In the genomic region with DNA sequence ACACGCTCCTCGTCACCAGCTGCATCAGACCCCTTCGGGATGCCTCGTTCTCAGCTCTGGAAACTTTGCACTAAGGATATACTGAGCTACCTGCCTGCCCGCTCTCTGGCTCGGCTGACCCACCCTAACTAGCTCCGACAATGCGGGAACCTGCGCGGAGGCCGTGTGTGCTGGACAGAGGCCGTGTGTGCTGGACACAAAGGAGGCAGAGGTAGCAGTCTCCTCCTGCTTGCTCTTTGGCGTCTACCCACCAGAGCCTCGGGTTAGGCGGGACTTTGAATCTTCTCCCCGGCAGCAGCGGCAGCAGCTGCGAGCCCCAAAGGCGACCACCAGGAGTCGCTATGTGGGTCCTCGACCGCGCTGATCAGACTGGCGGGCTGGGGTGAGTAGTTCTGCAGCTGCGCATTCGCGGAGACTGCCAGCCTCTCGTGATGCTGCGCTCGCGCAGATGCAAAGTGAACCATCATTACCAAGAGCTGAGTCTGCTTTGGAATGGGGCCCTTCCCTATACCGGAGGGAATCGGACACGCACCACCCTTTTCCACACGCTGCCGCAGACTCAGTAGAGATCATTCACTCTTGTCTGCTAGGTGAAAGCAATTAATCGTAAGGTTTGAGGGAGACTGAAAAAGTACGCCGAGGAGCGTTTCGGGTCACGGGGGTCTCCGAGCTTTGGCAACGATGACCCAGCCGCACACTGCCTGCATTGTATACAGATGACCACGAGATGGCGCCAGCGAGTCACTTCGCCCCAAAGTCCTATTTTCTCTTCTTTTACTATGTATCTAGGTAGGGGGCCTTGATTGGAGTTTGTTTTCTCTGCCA, we compare ENCODE assay signal across 8 mouse cellular contexts. TPM values are rescaled to one million over a fixed set of nuclear protein-coding genes. Genes with fewer than 3 reads are reported as not detected.
DNase-seq lines count a peak whose midpoint lies in the region; ATAC-seq lines count a peak whose summit lies in the region.

No protein-coding gene starts in this region.

- H3K9me3 ChIP-seq in hindbrain, embryonic 10.5 days: no peaks in the 10 kb centered on the region
- H3K9me3 ChIP-seq in lung, embryonic 16.5 days (ENCODE audit: control insufficient read depth, low read length): no peaks in the 10 kb centered on the region

- H3K27me3 ChIP-seq in hindbrain, embryonic 10.5 days (ENCODE audit: insufficient read depth, poor library complexity, severe bottlenecking): peaks cover 27% of the 10 kb centered on the region
- H3K27me3 ChIP-seq in lung, embryonic 16.5 days (ENCODE audit: control insufficient read depth, insufficient read depth, low read depth, low read length): no peaks in the 10 kb centered on the region; the same call in 1 of the 2 replicates

- H3K4me2 ChIP-seq in lung, embryonic 16.5 days (ENCODE audit: low read depth, low read length): peak overlapping the region; percentile 94

- H3K9ac ChIP-seq in lung, embryonic 16.5 days (ENCODE audit: low read length): peak overlapping the region; percentile 63

- WGBS in hindbrain, embryonic 10.5 days: under 1% methylated on average over 49 of the region's 49 CpGs
- under 1% methylated on average over 49 of the region's 49 CpGs for WGBS in lung, embryonic 16.5 days

- peak; percentile 96 for ATAC-seq in frontal cortex, adult (ENCODE audit: low TSS enrichment)
- ATAC-seq in lung, embryonic 16.5 days (ENCODE audit: low read depth): peak; percentile 97

- peak overlapping the region; percentile 62 for H3K4me3 ChIP-seq in hindbrain, embryonic 10.5 days
- peak overlapping the region; percentile 64 for H3K4me3 ChIP-seq in lung, embryonic 16.5 days (ENCODE audit: low read length)

- peaks cover 15% of the 10 kb centered on the region for H3K4me1 ChIP-seq in hindbrain, embryonic 10.5 days (replicated peaks)
- H3K4me1 ChIP-seq in lung, embryonic 16.5 days (replicated peaks; ENCODE audit: control insufficient read depth, insufficient read depth, low read length): peaks cover 8% of the 10 kb centered on the region

- DNase-seq in Muller cell, postnatal 12 days (ENCODE audit: inconsistent ontology term): peak; percentile 86
- peak; percentile 91 for DNase-seq in cerebellum, adult 9-10 months
- peak; percentile 96 for DNase-seq in hindbrain, embryonic 10.5 days (ENCODE audit: low spot score)
- peak; percentile 96 for DNase-seq in layer of hippocampus, adult 9-11 months
- DNase-seq in ovary, adult 18-20 months (ENCODE audit: low spot score): peak; percentile 85
- DNase-seq in thymus, postnatal 0 days (ENCODE audit: low spot score): peak; percentile 93

- H3K36me3 ChIP-seq in hindbrain, embryonic 10.5 days: no peaks in the 10 kb centered on the region
- H3K36me3 ChIP-seq in lung, embryonic 16.5 days (ENCODE audit: control insufficient read depth, insufficient read depth, low read length): no peaks in the 10 kb centered on the region

- H3K27ac ChIP-seq in hindbrain, embryonic 10.5 days: peak overlapping the region; percentile 90
- H3K27ac ChIP-seq in lung, embryonic 16.5 days (ENCODE audit: low read length): peak overlapping the region; percentile 84

RNA-seq across cellular contexts. Expression of gene Hist2h2bb, which starts 8.5 kb away (rescaled TPM):
- polyA plus RNA-seq in hindbrain, embryonic 10.5 days (2016; fragmentation: Nextera tagmentation; extraction: Ambion mirVana): 9.4 and 9.7 TPM in 2 replicates
- polyA plus RNA-seq in lung, embryonic 16.5 days (2015; fragmentation: Nextera tagmentation; extraction: Ambion mirVana): 13.0 and 14.5 TPM in 2 replicates
- polyA plus RNA-seq in thymus, postnatal 0 days (2015; fragmentation: Nextera tagmentation; extraction: Ambion mirVana): 47.9 and 71.3 TPM in 2 replicates

RNA-seq across cellular contexts. Expression of gene Hist2h3b, which starts 9.6 kb away (rescaled TPM):
- 49.7 and 51.9 TPM in 2 replicates for polyA plus RNA-seq in hindbrain, embryonic 10.5 days (2016; fragmentation: Nextera tagmentation; extraction: Ambion mirVana)
- polyA plus RNA-seq in lung, embryonic 16.5 days (2015; fragmentation: Nextera tagmentation; extraction: Ambion mirVana): 55.7 and 61.1 TPM in 2 replicates
- polyA plus RNA-seq in thymus, postnatal 0 days (2015; fragmentation: Nextera tagmentation; extraction: Ambion mirVana): 278 and 396 TPM in 2 replicates

RNA-seq across cellular contexts. Expression of gene Hist2h4, which starts 14.9 kb away (rescaled TPM):
- polyA plus RNA-seq in hindbrain, embryonic 10.5 days (2016; fragmentation: Nextera tagmentation; extraction: Ambion mirVana): 6.8 and 13.6 TPM in 2 replicates
- polyA plus RNA-seq in lung, embryonic 16.5 days (2015; fragmentation: Nextera tagmentation; extraction: Ambion mirVana): 9.8 and 12.3 TPM in 2 replicates
- polyA plus RNA-seq in thymus, postnatal 0 days (2015; fragmentation: Nextera tagmentation; extraction: Ambion mirVana): 101 and 145 TPM in 2 replicates

RNA-seq across cellular contexts. Expression of gene Fcgr1, which starts 15.8 kb away (rescaled TPM):
- polyA plus RNA-seq in hindbrain, embryonic 10.5 days (2016; fragmentation: Nextera tagmentation; extraction: Ambion mirVana): 1.7 and 1.9 TPM in 2 replicates
- 2.3 and 2.7 TPM in 2 replicates for polyA plus RNA-seq in lung, embryonic 16.5 days (2015; fragmentation: Nextera tagmentation; extraction: Ambion mirVana)
- 3.4 and 5.0 TPM in 2 replicates for polyA plus RNA-seq in thymus, postnatal 0 days (2015; fragmentation: Nextera tagmentation; extraction: Ambion mirVana)

RNA-seq across cellular contexts. Expression of gene Hist2h3c1, which starts 31.5 kb away (rescaled TPM):
- polyA plus RNA-seq in hindbrain, embryonic 10.5 days (2016; fragmentation: Nextera tagmentation; extraction: Ambion mirVana): 0.42 and 0.56 TPM in 2 replicates
- polyA plus RNA-seq in lung, embryonic 16.5 days (2015; fragmentation: Nextera tagmentation; extraction: Ambion mirVana): 1.0 and 2.3 TPM in 2 replicates
- 0.64 and 0.76 TPM in 2 replicates for polyA plus RNA-seq in thymus, postnatal 0 days (2015; fragmentation: Nextera tagmentation; extraction: Ambion mirVana)

Comparison
In these comparisons a context has a peak if more than half of its experiments do, and no peak if none do; other contexts are left out.
1. Peak in every context shown above with its lines: DNase-seq, ATAC-seq, H3K4me3 ChIP-seq and H3K27ac ChIP-seq.